Mouse (Mus musculus) neural tube, postnatal 0 days (tissue): ENCODE data around the gene Rubcn. TPM values are rescaled to one million over a fixed set of nuclear protein-coding genes. Genes with fewer than 3 reads are reported as not detected.

Source experiments
- polyA plus RNA-seq: library from polyadenylated mRNA; unstranded; fragments of >200 nt; fragmentation: Nextera tagmentation; extraction: Ambion mirVana; gene quantifications from 2 replicates; pipeline ENCODE4 v1.2.1, GENCODE M21; 2015

Gene Rubcn
- polyA plus RNA-seq = 21.9 and 25.3 TPM in 2 replicates

DNA sequence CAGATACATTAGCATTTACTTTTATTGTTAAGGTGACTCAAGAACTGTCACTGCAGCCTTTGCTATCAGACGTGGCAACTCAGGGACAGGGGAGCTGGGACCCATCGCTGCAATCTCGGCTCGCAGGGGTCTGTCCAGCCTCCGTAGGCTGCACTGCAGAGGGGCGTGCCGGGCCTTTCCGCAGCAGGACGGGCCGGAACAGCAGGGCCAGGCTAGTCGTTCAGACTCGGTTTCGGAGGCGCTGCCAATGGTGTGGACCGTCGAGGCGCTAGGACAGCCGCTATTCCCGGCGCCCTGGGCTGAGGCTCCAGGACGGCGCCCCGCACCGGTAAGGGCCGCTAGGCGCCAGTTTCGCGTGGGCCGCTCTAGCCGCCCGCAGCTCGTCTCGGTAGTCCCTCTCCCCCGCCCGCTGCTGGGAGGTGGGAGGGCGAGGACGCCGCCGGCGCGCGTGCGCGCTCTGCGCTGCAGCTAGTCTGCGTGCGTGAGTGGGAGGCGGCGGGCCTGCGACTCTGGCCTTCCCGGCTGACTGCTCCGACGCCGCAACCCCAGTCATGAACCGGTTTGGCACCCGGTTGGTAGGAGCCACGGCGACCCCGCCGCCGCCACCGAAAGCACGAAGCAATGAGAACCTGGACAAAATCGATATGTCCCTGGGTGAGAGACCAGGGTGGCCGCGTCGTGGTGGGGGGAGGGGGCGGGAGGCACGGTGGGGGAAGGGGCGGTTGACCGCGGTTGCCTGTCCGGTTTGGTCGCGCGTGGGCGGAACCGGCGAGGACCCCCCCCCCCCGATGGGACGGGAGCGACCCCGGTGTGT, at the start of gene Rubcn, which contains the start of gene Fyttd1:
Rubcn (minus strand) TSS at position 424 of the 814 bp plus-strand sequence.
Fyttd1 (plus strand) TSS at position 158 of the 814 bp plus-strand sequence.

DNA sequence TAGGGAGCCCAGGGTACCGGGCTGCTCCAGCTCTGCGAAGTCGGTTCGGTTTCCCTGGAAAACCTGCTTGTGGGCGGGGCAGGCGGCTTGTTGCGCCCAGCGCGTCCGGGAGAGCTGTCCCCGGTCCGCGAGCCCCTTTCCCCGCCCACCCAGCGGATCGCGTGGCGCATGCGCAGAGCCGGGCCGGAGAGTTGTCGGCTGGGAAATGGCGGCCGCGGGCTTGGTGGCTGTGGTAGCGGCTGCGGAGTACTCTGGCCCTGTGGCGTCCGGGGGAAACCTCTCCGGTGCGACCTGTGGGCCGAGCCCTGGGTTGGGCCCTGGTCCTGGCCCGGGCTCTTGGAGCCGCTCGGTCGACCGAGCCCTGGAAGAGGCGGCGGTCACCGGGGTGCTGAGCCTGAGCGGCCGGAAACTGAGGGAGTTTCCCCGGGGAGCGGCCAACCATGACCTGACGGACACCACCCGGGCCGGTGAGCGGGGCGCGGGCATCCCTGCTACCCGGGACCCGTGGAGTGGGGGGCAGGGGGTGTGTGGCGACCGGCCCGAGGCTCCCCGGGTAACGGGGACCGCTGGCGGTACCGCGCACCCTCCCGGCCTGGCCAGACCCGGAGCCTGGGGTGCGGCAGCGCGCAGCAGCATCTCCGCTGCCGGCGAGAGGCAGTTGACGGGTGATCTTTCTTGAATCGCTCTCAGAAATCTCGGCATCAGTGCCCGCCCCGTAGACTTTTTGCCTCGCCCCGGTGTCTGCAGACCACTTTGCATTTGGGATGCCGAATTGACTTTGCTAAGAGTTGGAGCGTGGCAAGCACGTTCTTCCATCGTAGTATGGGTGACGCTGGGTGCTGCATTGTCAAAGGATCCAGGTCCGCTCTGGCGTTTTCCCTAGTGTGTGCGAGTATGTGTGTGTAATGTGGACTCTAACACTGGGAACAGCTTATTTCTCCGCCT, 36.6 kb upstream of the Rubcn start, which contains the start of gene Lrch3:
Lrch3 (plus strand) TSS at position 164 of the 945 bp plus-strand sequence.

GRCm38 (mm10) chr16:32810321-32810720, 67.2 kb downstream of the Rubcn start, which contains the start of gene Smbd1:
Gene Smbd1 (minus strand): TSS chr16:32810477.

GRCm38 (mm10) chr16:32797426-32797689, 80.2 kb downstream of the Rubcn start, which contains the start of gene Muc20:
Gene Muc20 (minus strand): TSS chr16:32797435.

Other genes with a start within 250 kb of the Rubcn start
- 20.6 and 23.5 TPM in 2 replicates for gene Tnk2, start 233.9 kb downstream of the Rubcn start, polyA plus RNA-seq
- not detected in 2 replicates for gene Muc4, start 141.9 kb downstream of the Rubcn start, polyA plus RNA-seq
- 0.10 TPM in 1 of 2 replicates, not detected in the other for gene Muc20, start 80.3 kb downstream of the Rubcn start, polyA plus RNA-seq
- gene Smbd1, start 67.3 kb downstream of the Rubcn start, polyA plus RNA-seq = not detected in 2 replicates
- gene Fyttd1, start 266 bp downstream of the Rubcn start, polyA plus RNA-seq = 105 and 119 TPM in 2 replicates
- 26.0 and 30.5 TPM in 2 replicates for gene Lrch3, start 36.3 kb upstream of the Rubcn start, polyA plus RNA-seq
- gene Iqcg, start 178.5 kb upstream of the Rubcn start, polyA plus RNA-seq = 3.7 and 4.2 TPM in 2 replicates
- gene Rpl35a, start 178.7 kb upstream of the Rubcn start, polyA plus RNA-seq = 455 and 520 TPM in 2 replicates
- gene Lmln, start 184.8 kb upstream of the Rubcn start, polyA plus RNA-seq = 2.6 and 4.1 TPM in 2 replicates